Mouse (Mus musculus) effector memory CD4-positive, alpha-beta T cell, adult 5 months (primary cell): Measurements from ENCODE around the gene Ncr1. TPM values are rescaled to one million over a fixed set of nuclear protein-coding genes. Genes with fewer than 3 reads are reported as not detected.

Experiments used
- polyA plus RNA-seq: library from polyadenylated mRNA; unstranded; fragments of 100-300 nt; shearing (Covaris generic); gene quantifications from one replicate; pipeline ENCODE4 v1.2.1, GENCODE M21; 2017

Gene Ncr1
- polyA plus RNA-seq: not detected

GRCm38 (mm10) chr7:4337509-4337908 is at the start of gene Ncr1:
Gene Ncr1 (plus strand): TSS chr7:4337724.

Other genes starting within 250 kb of the Ncr1 start
- 1.0 TPM for gene Ttyh1, start 218.3 kb upstream of the Ncr1 start, polyA plus RNA-seq
- 186 TPM for gene Leng8, start 200.7 kb upstream of the Ncr1 start, polyA plus RNA-seq
- gene Leng9, start 187.3 kb upstream of the Ncr1 start, polyA plus RNA-seq: 21.4 TPM
- not detected for gene Cdc42ep5, start 172.9 kb upstream of the Ncr1 start, polyA plus RNA-seq
- not detected for gene Lilra5, start 100.0 kb upstream of the Ncr1 start, polyA plus RNA-seq
- not detected for gene Gp6, start 60.0 kb downstream of the Ncr1 start, polyA plus RNA-seq
- 4.1 TPM for gene Rdh13, start 107.9 kb downstream of the Ncr1 start, polyA plus RNA-seq
- 10.6 TPM for gene Eps8l1, start 123.0 kb downstream of the Ncr1 start, polyA plus RNA-seq
- gene Ppp1r12c, start 164.0 kb downstream of the Ncr1 start, polyA plus RNA-seq: 228 TPM
- 2.4 TPM for gene Tnnt1, start 178.7 kb downstream of the Ncr1 start, polyA plus RNA-seq
- not detected for gene Tnni3, start 186.5 kb downstream of the Ncr1 start, polyA plus RNA-seq
- 0.34 TPM for gene Dnaaf3, start 194.7 kb downstream of the Ncr1 start, polyA plus RNA-seq
- gene Syt5, start 209.8 kb downstream of the Ncr1 start, polyA plus RNA-seq: 0.21 TPM